Mouse (Mus musculus) E14TG2a.4 (cell line): Measurements from ENCODE around the gene Epb41l3.

Experiments
- CTCF ChIP-seq: conservative IDR thresholded peaks from 2 replicates; pipeline ENCODE4 v1.5.1; 2014; ENCODE audit warnings: low read length
- NANOG ChIP-seq: IDR thresholded peaks from 2 replicates; pipeline ENCODE4 v1.6.1; 2014; ENCODE audit warnings: borderline replicate concordance, low read length, mixed read lengths
- POU5F1 ChIP-seq: IDR thresholded peaks from 2 replicates; pipeline ENCODE4 v1.6.1; 2014; ENCODE audit warnings: low read length, borderline replicate concordance

GRCm38 (mm10) chr17:69176949-69177501, 101.5 kb downstream of the Epb41l3 start:
- TF ChIP-seq CTCF (no peak), POU5F1 (no peak), NANOG (no peak)
